Mouse (Mus musculus): ENCODE results near the gene Katnbl1.

GRCm38 (mm10) chr2:112339736-112340135, 39.3 kb upstream of the Katnbl1 start:
- TF ChIP-seq CTCF (IDR thresholded peaks at IDR 0.05; ENCODE audit: extremely low read depth, insufficient read length, insufficient replicate concordance, low read depth, low read length) = peak; percentile 38; the same call in 1 of the 2 replicates
- no peak for TF ChIP-seq POLR2A (IDR thresholded peaks at IDR 0.05; ENCODE audit: low read depth, low read length)

Measured in small intestine, adult 2 months (tissue).